Mouse (Mus musculus) MEL (cell line): ENCODE measurements around the gene Gm49721. TPM values are rescaled to one million over a fixed set of nuclear protein-coding genes. Genes with fewer than 3 reads are reported as not detected.
"Not testable (repeated sequence)": the region's sequence is repeated elsewhere in the genome, so short reads cannot be mapped to it uniquely, and the experiment has no call there.

Experiments
- DNase-seq: peaks from one replicate; pipeline ENCODE4 v3.0.0; 2011; ENCODE audit warnings: low read depth, low spot score
- H3K27ac ChIP-seq: 2 replicates; pipeline ENCODE4 v1.5.1; 2012; ENCODE audit warnings: low read depth, mild to moderate bottlenecking, control low read depth, low read length, moderate library complexity; ENCODE audit not compliant: control insufficient read depth
- H3K27me3 ChIP-seq, 2 experiments: fragments of 150-350 bp in 1 of 2; sonication (generic) in 1 of 2; 2 replicates each; pipeline ENCODE4 v1.6.1; 2012; ENCODE audit warnings: low read length in 2 of 2, mild to moderate bottlenecking in 2 of 2, improper control_type of control experiment in 1 of 2, moderate library complexity in 1 of 2; ENCODE audit not compliant: insufficient read depth in 2 of 2, control insufficient read depth in 1 of 2
- H3K36me3 ChIP-seq, 2 experiments: 2 replicates each; pipeline ENCODE4 v1.6.1; 2012 to 2014; ENCODE audit warnings: low read length in 2 of 2, improper control_type of control experiment in 1 of 2, inconsistent platforms in 1 of 2, mild to moderate bottlenecking in 1 of 2; ENCODE audit not compliant: insufficient read depth in 2 of 2, control insufficient read depth in 1 of 2
- H3K4me1 ChIP-seq, 2 experiments: fragments of 150-350 bp in 1 of 2; sonication (generic) in 1 of 2; 2 replicates each; pipeline ENCODE4 v1.6.1; 2012; ENCODE audit warnings: low read length in 2 of 2, improper control_type of control experiment in 1 of 2, mild to moderate bottlenecking in 1 of 2; ENCODE audit not compliant: insufficient read depth in 2 of 2, control insufficient read depth in 1 of 2
- H3K4me3 ChIP-seq, 2 experiments: fragments of 150-350 bp in 1 of 2; sonication (generic) in 1 of 2; 2 replicates each; pipeline ENCODE4 v1.5.1; 2012; ENCODE audit warnings: low read depth in 2 of 2, low read length in 2 of 2, mild to moderate bottlenecking in 2 of 2, moderate library complexity in 2 of 2, control low read depth in 1 of 2, improper control_type of control experiment in 1 of 2; ENCODE audit not compliant: control insufficient read depth in 1 of 2, insufficient read depth in 1 of 2
- H3K79me2 ChIP-seq: 2 replicates; pipeline ENCODE4 v1.6.1; 2012; ENCODE audit warnings: mild to moderate bottlenecking, low read length, moderate library complexity; ENCODE audit not compliant: control insufficient read depth, poor library complexity, insufficient read depth
- H3K9ac ChIP-seq: 2 replicates; pipeline ENCODE4 v1.6.1; 2012; ENCODE audit warnings: low read depth, mild to moderate bottlenecking, control low read depth, low read length, moderate library complexity; ENCODE audit not compliant: control insufficient read depth, poor library complexity, severe bottlenecking
- H3K9me3 ChIP-seq: fragments of 150-350 bp; sonication (generic); replicated peaks from 2 replicates; pipeline ENCODE4 v1.6.1; 2012; ENCODE audit warnings: mild to moderate bottlenecking, low read length, improper control_type of control experiment, moderate library complexity; ENCODE audit not compliant: insufficient read depth
- polyA plus RNA-seq, 2 experiments: library from polyadenylated mRNA; stranded (reverse) in 1 of 2; unstranded in 1 of 2; fragments of >175 nt in 1 of 2; fragments of >200 nt in 1 of 2; gene quantifications; 2 replicates each; pipeline versions ENCODE4 v1.2.1 to v1.2.4; 2012; ENCODE audit warnings: low replicate concordance in 2 of 2, low read depth in 1 of 2; ENCODE audit not compliant: insufficient read length in 2 of 2, insufficient read depth in 1 of 2, missing spikeins in 1 of 2
- total RNA-seq: library from RNA; depleted of rRNA; stranded (reverse); fragments of 300-350 nt; gene quantifications from 2 replicates; pipeline ENCODE4 v1.2.3, GENCODE M21; 2012; rRNA removed

Gene Gm49721
- total RNA-seq: not detected in 2 replicates
- polyA plus RNA-seq: not detected

- H3K4me1 ChIP-seq, H3K27ac ChIP-seq, H3K36me3 ChIP-seq, H3K27me3 ChIP-seq, H3K9me3 ChIP-seq, H3K79me2 ChIP-seq: not testable (repeated sequence)
- Histone ChIP-seq H3K4me3 (peak within 1 kb of the TSS; percentile 61 to 71), H3K9ac (peak within 1 kb of the TSS; percentile 72)
- DNase-seq: peak; percentile 34
Observed at GRCm38 (mm10) chr17:6978287-6979248, at the start of gene Gm49721. Gm49721 (plus strand) TSS chr17:6978904.

- not testable (repeated sequence) for H3K79me2 ChIP-seq, H3K4me3 ChIP-seq, H3K27ac ChIP-seq, H3K9ac ChIP-seq, H3K27me3 ChIP-seq, H3K4me1 ChIP-seq, H3K9me3 ChIP-seq, DNase-seq, H3K36me3 ChIP-seq
Observed at GRCm38 (mm10) chr17:6931625-6932024, 47.1 kb upstream of the Gm49721 start.

- not testable (repeated sequence) for H3K36me3 ChIP-seq, H3K27ac ChIP-seq, H3K9ac ChIP-seq, H3K79me2 ChIP-seq, DNase-seq, H3K9me3 ChIP-seq, H3K27me3 ChIP-seq, H3K4me1 ChIP-seq, H3K4me3 ChIP-seq
Observed at GRCm38 (mm10) chr17:6942560-6942959, 36.1 kb upstream of the Gm49721 start.

GRCm38 (mm10) chr17:6947637-6947983, 31.1 kb upstream of the Gm49721 start:
- not testable (repeated sequence) for H3K9me3 ChIP-seq, H3K27me3 ChIP-seq, H3K27ac ChIP-seq, H3K4me1 ChIP-seq, H3K79me2 ChIP-seq, DNase-seq, H3K9ac ChIP-seq, H3K36me3 ChIP-seq
- peak overlapping the region in 1 of 2 experiments; percentile 55; a peak in 2 of 4 replicates for H3K4me3 ChIP-seq
